Mouse (Mus musculus): ENCODE data around the gene Dnajb5. TPM values are rescaled to one million over a fixed set of nuclear protein-coding genes. Genes with fewer than 3 reads are reported as not detected.

Gene Dnajb5
- 0.94 and 1.2 TPM in 2 replicates for polyA plus RNA-seq (2016; fragmentation: Nextera tagmentation; extraction: Ambion mirVana)

GRCm38 (mm10) chr4:42949676-42950051, at the start of gene Dnajb5:
Dnajb5 (plus strand) TSS chr4:42949814.
- H3K36me3 ChIP-seq = no peaks in the 10 kb centered on the region
- H3K27ac ChIP-seq = peak within 1 kb of the TSS; percentile 58
- under 1% methylated on average over 38 of the region's 39 CpGs for WGBS (ENCODE audit: insufficient replicate concordance)
- peak within 1 kb of the TSS; percentile 65 for H3K9ac ChIP-seq
- no peaks in the 10 kb centered on the region for H3K9me3 ChIP-seq (replicated peaks)
- ATAC-seq = peak; percentile 89
- peak within 1 kb of the TSS; percentile 91 for H3K4me2 ChIP-seq
- H3K4me1 ChIP-seq = peaks cover 15% of the 10 kb centered on the region
- H3K4me3 ChIP-seq = peak within 1 kb of the TSS; percentile 64
- H3K27me3 ChIP-seq (replicated peaks) = peaks cover 77% of the 10 kb centered on the region

GRCm38 (mm10) chr4:42900878-42901277, 48.7 kb upstream of the Dnajb5 start:
- no peak overlapping the region for H3K9ac ChIP-seq
- H3K27me3 ChIP-seq (replicated peaks) = peaks cover 38% of the 10 kb centered on the region
- H3K36me3 ChIP-seq = no peaks in the 10 kb centered on the region
- 55% methylated on average over 5 of the region's 5 CpGs for WGBS (ENCODE audit: insufficient replicate concordance)
- H3K4me2 ChIP-seq = no peak overlapping the region
- no peak overlapping the region for H3K4me3 ChIP-seq
- H3K9me3 ChIP-seq (replicated peaks) = no peaks in the 10 kb centered on the region
- ATAC-seq = no peak
- H3K4me1 ChIP-seq = peaks cover 9% of the 10 kb centered on the region
- H3K27ac ChIP-seq = no peak overlapping the region

GRCm38 (mm10) chr4:42902174-42902573, 47.4 kb upstream of the Dnajb5 start:
- H3K4me1 ChIP-seq = peaks cover 9% of the 10 kb centered on the region
- ATAC-seq = no peak
- H3K9me3 ChIP-seq (replicated peaks) = no peaks in the 10 kb centered on the region
- no peak overlapping the region for H3K27ac ChIP-seq
- no peak overlapping the region for H3K4me3 ChIP-seq
- no peak overlapping the region for H3K4me2 ChIP-seq
- H3K27me3 ChIP-seq (replicated peaks) = peaks cover 38% of the 10 kb centered on the region
- 36% methylated on average over 9 of the region's 9 CpGs for WGBS (ENCODE audit: insufficient replicate concordance)
- no peak overlapping the region for H3K9ac ChIP-seq
- no peaks in the 10 kb centered on the region for H3K36me3 ChIP-seq

GRCm38 (mm10) chr4:42902730-42903129, 46.9 kb upstream of the Dnajb5 start:
- Histone ChIP-seq H3K4me1 (peaks cover 9% of the 10 kb centered on the region), H3K9ac (no peak overlapping the region)

GRCm38 (mm10) chr4:42903942-42904341, 45.7 kb upstream of the Dnajb5 start:
- H3K4me2 ChIP-seq = no peak overlapping the region
- peaks cover 9% of the 10 kb centered on the region for H3K4me1 ChIP-seq
- H3K9ac ChIP-seq = no peak overlapping the region
- H3K36me3 ChIP-seq = no peaks in the 10 kb centered on the region
- WGBS (ENCODE audit: insufficient replicate concordance) = 33% methylated on average over 1 of the region's 1 CpGs
- H3K27me3 ChIP-seq (replicated peaks) = peaks cover 29% of the 10 kb centered on the region
- no peak overlapping the region for H3K27ac ChIP-seq
- no peak for ATAC-seq
- no peaks in the 10 kb centered on the region for H3K9me3 ChIP-seq (replicated peaks)
- H3K4me3 ChIP-seq = no peak overlapping the region

More at GRCm38 (mm10) chr4:42902730-42903129, 46.9 kb upstream of the Dnajb5 start:
- Histone ChIP-seq H3K4me3 (no peak overlapping the region), H3K9me3 (replicated peaks) (no peaks in the 10 kb centered on the region), H3K36me3 (no peaks in the 10 kb centered on the region), H3K27ac (no peak overlapping the region), H3K27me3 (replicated peaks) (peaks cover 38% of the 10 kb centered on the region), H3K4me2 (no peak overlapping the region)
- ATAC-seq = no peak
- 80% methylated on average over 5 of the region's 5 CpGs for WGBS (ENCODE audit: insufficient replicate concordance)

- WGBS (ENCODE audit: insufficient replicate concordance) = 74% methylated on average over 3 of the region's 3 CpGs
- ATAC-seq = no peak
- H3K27me3 ChIP-seq (replicated peaks) = peaks cover 24% of the 10 kb centered on the region
- peaks cover 9% of the 10 kb centered on the region for H3K4me1 ChIP-seq
- no peaks in the 10 kb centered on the region for H3K36me3 ChIP-seq
- no peak overlapping the region for H3K4me2 ChIP-seq
- H3K9ac ChIP-seq = no peak overlapping the region
- no peak overlapping the region for H3K27ac ChIP-seq
- H3K9me3 ChIP-seq (replicated peaks) = no peaks in the 10 kb centered on the region
- no peak overlapping the region for H3K4me3 ChIP-seq
Observed at GRCm38 (mm10) chr4:42904523-42904922, 45.1 kb upstream of the Dnajb5 start.

- Histone ChIP-seq H3K36me3 (no peaks in the 10 kb centered on the region), H3K27ac (no peak overlapping the region), H3K4me2 (no peak overlapping the region), H3K9ac (no peak overlapping the region), H3K9me3 (replicated peaks) (no peaks in the 10 kb centered on the region), H3K4me3 (no peak overlapping the region), H3K27me3 (replicated peaks) (peaks cover 20% of the 10 kb centered on the region), H3K4me1 (peaks cover 9% of the 10 kb centered on the region)
- 76% methylated on average over 6 of the region's 6 CpGs for WGBS (ENCODE audit: insufficient replicate concordance)
- no peak for ATAC-seq
Observed at GRCm38 (mm10) chr4:42904966-42905365, 44.6 kb upstream of the Dnajb5 start.

- H3K27ac ChIP-seq = no peak overlapping the region
- no peak for ATAC-seq
- peaks cover 10% of the 10 kb centered on the region; the same call in 1 of the 2 replicates for H3K4me1 ChIP-seq
- no peak overlapping the region for H3K4me2 ChIP-seq
- H3K9me3 ChIP-seq (replicated peaks) = no peaks in the 10 kb centered on the region
- H3K36me3 ChIP-seq = no peaks in the 10 kb centered on the region
- H3K9ac ChIP-seq = no peak overlapping the region
- WGBS (ENCODE audit: insufficient replicate concordance) = 25% methylated on average over 10 of the region's 10 CpGs
- H3K27me3 ChIP-seq (replicated peaks) = peaks cover 73% of the 10 kb centered on the region
- H3K4me3 ChIP-seq = no peak overlapping the region
Observed at GRCm38 (mm10) chr4:42913391-42913790, 36.2 kb upstream of the Dnajb5 start.

GRCm38 (mm10) chr4:42915311-42915710, 34.3 kb upstream of the Dnajb5 start:
- peaks cover 92% of the 10 kb centered on the region for H3K27me3 ChIP-seq (replicated peaks)
- 64% methylated on average over 12 of the region's 12 CpGs for WGBS (ENCODE audit: insufficient replicate concordance)
- H3K36me3 ChIP-seq = no peaks in the 10 kb centered on the region
- H3K4me1 ChIP-seq = peaks cover 10% of the 10 kb centered on the region; the same call in 1 of the 2 replicates
- no peak overlapping the region for H3K4me3 ChIP-seq
- no peak for ATAC-seq
- no peak overlapping the region for H3K9ac ChIP-seq
- no peak overlapping the region for H3K4me2 ChIP-seq
- H3K9me3 ChIP-seq (replicated peaks) = no peaks in the 10 kb centered on the region
- no peak overlapping the region for H3K27ac ChIP-seq

GRCm38 (mm10) chr4:42915966-42916365, 33.6 kb upstream of the Dnajb5 start:
- peaks cover 10% of the 10 kb centered on the region; the same call in 1 of the 2 replicates for H3K4me1 ChIP-seq
- H3K9me3 ChIP-seq (replicated peaks) = no peaks in the 10 kb centered on the region
- H3K27me3 ChIP-seq (replicated peaks) = peaks cover 94% of the 10 kb centered on the region
- H3K9ac ChIP-seq = no peak overlapping the region
- no peak overlapping the region for H3K4me2 ChIP-seq
- ATAC-seq = no peak
- H3K36me3 ChIP-seq = no peaks in the 10 kb centered on the region
- no peak overlapping the region for H3K4me3 ChIP-seq
- H3K27ac ChIP-seq = no peak overlapping the region
- WGBS (ENCODE audit: insufficient replicate concordance) = 78% methylated on average over 1 of the region's 1 CpGs

- no peaks in the 10 kb centered on the region for H3K36me3 ChIP-seq
- peak within 1 kb of the TSS; percentile 55 for H3K9ac ChIP-seq
- no peaks in the 10 kb centered on the region for H3K9me3 ChIP-seq (replicated peaks)
- peaks cover 10% of the 10 kb centered on the region; the same call in 1 of the 2 replicates for H3K4me1 ChIP-seq
- peak within 1 kb of the TSS; percentile 55 for H3K4me3 ChIP-seq
- 2% methylated on average over 33 of the region's 90 CpGs for WGBS (ENCODE audit: insufficient replicate concordance)
- no peak within 1 kb of the TSS for H3K27ac ChIP-seq
- ATAC-seq = 0 out of 2 replicates have a peak, but pooled peaks have one; percentile 15
- peaks cover 96% of the 10 kb centered on the region for H3K27me3 ChIP-seq (replicated peaks)
- peak within 1 kb of the TSS; percentile 77 for H3K4me2 ChIP-seq
Observed at GRCm38 (mm10) chr4:42916617-42917401, 32.8 kb upstream of the Dnajb5 start, which contains the start of gene Phf24. Phf24 (plus strand) TSS chr4:42916660.

GRCm38 (mm10) chr4:42917402-42917774, 32.2 kb upstream of the Dnajb5 start:
- peaks cover 10% of the 10 kb centered on the region; the same call in 1 of the 2 replicates for H3K4me1 ChIP-seq
- 4% methylated on average over 25 of the region's 26 CpGs for WGBS (ENCODE audit: insufficient replicate concordance)
- H3K36me3 ChIP-seq = no peaks in the 10 kb centered on the region
- H3K4me2 ChIP-seq = peak overlapping the region; percentile 77
- no peak for ATAC-seq
- peaks cover 96% of the 10 kb centered on the region for H3K27me3 ChIP-seq (replicated peaks)
- no peak overlapping the region for H3K27ac ChIP-seq
- peak overlapping the region; percentile 55 for H3K4me3 ChIP-seq
- peak overlapping the region; percentile 55 for H3K9ac ChIP-seq
- no peaks in the 10 kb centered on the region for H3K9me3 ChIP-seq (replicated peaks)
